Mouse (Mus musculus): ENCODE results near the gene H2afv.
A peak's percentile ranks its signal among the peaks of the same experiment; 100 is the strongest.

The H2afv gene

DNA sequence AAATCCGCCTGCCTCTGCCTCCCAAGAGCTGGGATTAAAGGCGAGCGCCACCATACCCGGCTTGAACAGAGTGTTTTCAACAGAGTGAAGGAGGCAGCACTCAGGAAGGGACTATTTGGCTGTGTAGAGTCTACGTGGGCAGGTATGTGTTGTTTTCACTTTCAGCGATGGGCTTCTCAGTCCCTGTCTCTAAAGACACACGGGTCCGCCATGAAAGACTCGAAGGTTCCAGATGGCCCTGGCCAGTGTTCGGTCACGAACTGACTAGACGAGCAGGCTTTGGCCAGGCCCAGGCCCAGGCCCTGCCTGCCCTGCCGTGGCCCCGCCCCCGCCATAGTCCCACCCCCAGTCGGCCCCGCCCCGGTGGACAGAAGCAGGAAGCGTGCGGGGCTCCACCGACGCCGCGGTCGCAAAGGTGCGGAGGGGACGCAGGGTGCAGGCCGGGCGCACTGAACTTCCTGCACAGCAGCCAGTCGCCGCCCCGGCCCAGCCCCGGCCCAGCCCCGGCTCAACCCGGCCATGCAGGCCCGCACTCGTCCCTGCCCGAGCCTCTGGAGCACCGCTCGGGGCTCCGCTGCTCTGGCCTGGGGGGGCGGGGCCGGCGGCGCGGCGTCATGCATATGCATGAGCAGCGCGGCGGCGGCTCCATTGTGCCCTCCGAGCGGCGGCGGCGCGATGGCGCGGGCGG is 55.4 kb downstream of the H2afv start, which contains the start of gene Zmiz2:
Gene Zmiz2 (plus strand): TSS at position 349 of the 688 bp plus-strand sequence.
- DNase-seq: peak; percentile 96

DNA sequence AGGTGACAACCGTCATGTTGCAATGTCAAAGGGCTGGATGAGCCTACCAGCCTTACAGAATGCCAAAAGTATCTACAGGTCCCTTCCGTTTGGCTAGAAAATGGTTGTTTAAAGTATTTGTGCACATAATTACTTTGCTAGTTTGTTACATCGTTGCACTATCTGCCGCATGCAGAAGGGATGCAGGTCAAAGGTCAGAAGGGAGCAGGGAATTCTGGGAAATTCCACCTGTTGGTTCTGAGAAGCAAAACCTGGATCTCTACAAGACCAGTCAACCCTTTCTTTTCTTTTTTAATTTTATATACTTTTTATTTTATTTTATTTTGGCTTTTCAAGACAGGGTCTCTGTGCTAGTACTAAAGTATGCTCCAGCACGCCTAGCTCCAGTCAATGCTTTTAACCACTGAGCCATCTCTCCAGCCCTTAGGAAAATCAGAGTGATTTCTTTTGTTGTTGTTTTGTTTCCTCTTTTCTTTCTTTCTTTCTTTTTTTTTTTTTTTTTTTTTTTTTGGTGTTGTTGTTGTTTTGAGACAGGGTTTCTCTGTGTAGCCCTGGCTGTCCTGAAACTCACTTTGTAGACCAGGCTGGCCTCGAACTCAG is 56.0 kb downstream of the H2afv start:
- peak; percentile 72 for DNase-seq

DNA sequence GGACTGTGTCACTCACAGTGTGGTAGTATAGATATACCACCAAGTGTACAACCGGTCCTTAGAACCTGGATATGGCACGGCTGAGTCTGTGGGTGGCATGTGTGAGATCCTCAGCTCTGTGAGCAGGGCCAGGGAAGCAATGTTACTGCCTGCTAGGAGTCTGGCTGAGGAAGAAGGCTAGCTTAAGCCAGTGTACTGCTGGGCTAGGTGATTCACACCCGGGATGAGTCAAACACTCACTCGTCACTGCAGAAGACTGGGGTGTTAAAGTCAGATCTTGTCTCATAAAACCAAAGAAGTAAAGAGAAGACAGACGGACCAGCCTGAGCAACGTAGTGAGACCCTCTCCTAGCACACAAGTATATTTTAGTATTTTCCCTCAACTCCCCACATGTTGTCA is 63.3 kb downstream of the H2afv start:
- no peak for DNase-seq

Measured in cerebellum, adult 9-10 months (tissue).